Mouse (Mus musculus): ENCODE measurements at regions not wholly inside any gene's neighbourhood (a gene's known extent, or its start where the extent isn't known, plus 50 kb on each side); places are given as distances from the start of the nearest gene placed in this dataset.

GRCm38 (mm10) chr17:84081751-84082352 lies 105.9 kb downstream of the Zfp36l2 start:
- TF ChIP-seq CTCF (conservative IDR thresholded peaks at IDR 0.05; ENCODE audit: insufficient read depth, insufficient read length, low read depth, low read length) (no peak), POLR2A (IDR thresholded peaks at IDR 0.05; ENCODE audit: low read depth, low read length) (no peak)
